9 mouse cellular contexts compared by ENCODE assay signal in genomic region chrX:77720298-77720697, GRCm38 (mm10).
DNase-seq lines count a peak whose midpoint lies in the region; ATAC-seq and TF ChIP-seq lines count a peak whose summit lies in the region.
"Had no signal": no experiment of that assay in that cellular context is flagged by ENCODE, and none has a peak within 500 bp of the region (broad histone marks: within the 10 kb centered on the region; RNA-seq: fewer than 3 reads in every experiment).

No protein-coding gene starts in this region.

- no peak overlapping the region for H3K27ac ChIP-seq in limb, embryonic 14.5 days (replicated peaks; ENCODE audit: low read depth, low read length)

- H3K27me3 ChIP-seq in limb, embryonic 14.5 days (ENCODE audit: control insufficient read depth, insufficient read depth, low read length): no peaks in the 10 kb centered on the region

- H3K36me3 ChIP-seq in limb, embryonic 14.5 days (ENCODE audit: control insufficient read depth, insufficient read depth, low read length): no peaks in the 10 kb centered on the region

- no peak overlapping the region for H3K9ac ChIP-seq in limb, embryonic 14.5 days (ENCODE audit: low read depth, low read length, severe bottlenecking)

- peak; percentile 12 to 20 for DNase-seq in left cerebral cortex, adult 18-20 months (ENCODE audit: low spot score in 2 of 2)
- DNase-seq in left cerebral cortex, adult 11 months (ENCODE audit: low spot score): no peak
- peak; percentile 32 for DNase-seq in MN1 (ENCODE audit: low spot score)
- peak; percentile 46 to 49 for DNase-seq in cerebellum, postnatal 14 days
- peak; percentile 4 for DNase-seq in limb, embryonic 14.5 days (ENCODE audit: low spot score)
- peak; percentile 60 for DNase-seq in retina, embryonic 14.5 days (ENCODE audit: low spot score)
- no peak for DNase-seq in urinary bladder, postnatal 25 days (ENCODE audit: low spot score)

- peak; percentile 69 to 71; a peak in 3 of 4 replicates for ATAC-seq in hematopoietic stem cell, adult 5-6 weeks (replicated peaks in 1 of 2; ENCODE audit: insufficient read depth in 1 of 2, low FRiP score in 2 of 2, low TSS enrichment in 1 of 2, low read depth in 1 of 2, poor library complexity in 2 of 2, severe bottlenecking in 2 of 2)
- 0 out of 2 replicates have a peak, but pooled peaks have one; percentile 26 for ATAC-seq in limb, embryonic 14.5 days (ENCODE audit: low FRiP score, low read depth)

- H3K4me3 ChIP-seq in limb, embryonic 14.5 days (replicated peaks; ENCODE audit: low read length): no peak overlapping the region
- H3K4me3 ChIP-seq: erythroblast, embryonic 14.5 days had no signal

- no peak for TF ChIP-seq POLR2A in limb, embryonic 14.5 days (IDR thresholded peaks at IDR 0.05; ENCODE audit: borderline replicate concordance, extremely low read depth, insufficient read depth, insufficient read length)

- H3K4me2 ChIP-seq in limb, embryonic 14.5 days (replicated peaks; ENCODE audit: low read depth, low read length, severe bottlenecking): no peak overlapping the region

- H3K4me1 ChIP-seq in limb, embryonic 14.5 days (ENCODE audit: control insufficient read depth, insufficient read depth, low read length): no peaks in the 10 kb centered on the region

- WGBS in limb, embryonic 14.5 days: 30% methylated on average over 2 of the region's 2 CpGs

- H3K9me3 ChIP-seq in limb, embryonic 14.5 days (ENCODE audit: control insufficient read depth, low read length): no peaks in the 10 kb centered on the region

Comparison
In these comparisons a context has a peak if more than half of its experiments do, and no peak if none do; other contexts are left out.
1. DNase-seq: peak in left cerebral cortex, adult 18-20 months (2 of 2), MN1 (single experiment), cerebellum, postnatal 14 days (2 of 2), limb, embryonic 14.5 days (single experiment) and retina, embryonic 14.5 days (single experiment); none in left cerebral cortex, adult 11 months (single experiment) and urinary bladder, postnatal 25 days (single experiment).